ENCODE assay signal across 9 mouse cellular contexts in the genomic region with DNA sequence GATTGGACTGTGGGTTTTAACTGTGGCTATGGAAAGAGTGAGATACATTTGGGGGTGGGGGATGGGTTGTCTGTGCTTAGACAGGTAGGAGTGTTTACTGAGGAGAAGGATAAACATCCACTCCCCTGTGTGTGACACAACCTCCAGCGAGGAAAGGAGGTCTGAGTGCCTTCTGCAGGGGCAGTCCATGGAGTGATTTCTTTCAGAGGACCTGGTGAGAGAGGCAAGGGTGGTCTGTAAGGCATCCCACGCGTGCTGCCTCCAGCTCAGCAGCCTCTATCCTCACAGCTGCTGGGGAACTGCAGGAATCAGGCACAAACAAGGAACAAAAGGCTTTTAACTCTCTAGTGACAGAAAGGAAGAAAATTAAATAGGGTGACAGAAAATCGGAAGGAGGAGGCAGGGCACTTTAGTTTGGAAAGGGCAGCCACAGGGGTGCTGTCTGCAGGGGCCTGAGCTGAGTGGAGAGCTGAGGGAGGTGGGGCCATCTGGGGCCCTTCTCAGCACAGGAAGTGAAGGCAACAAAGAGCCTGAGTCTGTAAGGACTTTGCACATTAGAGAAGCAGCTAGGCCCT. TPM values are rescaled to one million over a fixed set of nuclear protein-coding genes. Genes with fewer than 3 reads are reported as not detected.
DNase-seq lines count a peak whose midpoint lies in the region; ATAC-seq lines count a peak whose summit lies in the region.
"Had no signal": no experiment of that assay in that cellular context is flagged by ENCODE, and none has a peak within 500 bp of the region (broad histone marks: within the 10 kb centered on the region; RNA-seq: fewer than 3 reads in every experiment).

No protein-coding gene starts in this region.

- DNase-seq in heart, postnatal 4 days, result no peak
- DNase-seq in embryonic facial prominence, embryonic 10.5 days (ENCODE audit: low spot score), result peak; percentile 44
- peak; percentile 58 for DNase-seq in limb, embryonic 10.5 days (ENCODE audit: low spot score)
- DNase-seq in layer of hippocampus, adult 11-12 months (ENCODE audit: low spot score), result no peak
- no peak for DNase-seq in left cerebral cortex, adult 18-20 months (ENCODE audit: low spot score in 2 of 2)
- no peak for DNase-seq in heart, postnatal 25 days (ENCODE audit: low spot score)

- H3K9ac ChIP-seq in heart, embryonic 13.5 days, result 0 out of 2 replicates have a peak overlapping the region, but pooled peaks have one; percentile 42
- H3K9ac ChIP-seq in stomach, embryonic 15.5 days, result no peak overlapping the region

- H3K4me2 ChIP-seq in heart, embryonic 13.5 days, result no peak overlapping the region
- H3K4me2 ChIP-seq in stomach, embryonic 15.5 days, result no peak overlapping the region

- no peaks in the 10 kb centered on the region for H3K9me3 ChIP-seq in heart, embryonic 13.5 days
- H3K9me3 ChIP-seq in embryonic facial prominence, embryonic 10.5 days, result no peaks in the 10 kb centered on the region
- no peaks in the 10 kb centered on the region for H3K9me3 ChIP-seq in limb, embryonic 10.5 days (replicated peaks)
- H3K9me3 ChIP-seq in stomach, embryonic 15.5 days, result no peaks in the 10 kb centered on the region

- H3K4me1 ChIP-seq in heart, embryonic 13.5 days, result peaks cover 26% of the 10 kb centered on the region
- peaks cover 28% of the 10 kb centered on the region for H3K4me1 ChIP-seq in embryonic facial prominence, embryonic 10.5 days
- H3K4me1 ChIP-seq in limb, embryonic 10.5 days, result peaks cover 28% of the 10 kb centered on the region
- peaks cover 8% of the 10 kb centered on the region; the same call in 1 of the 2 replicates for H3K4me1 ChIP-seq in stomach, embryonic 15.5 days

- no peak; the same call in 1 of the 2 replicates for ATAC-seq in heart, embryonic 13.5 days (ENCODE audit: extremely low read depth, insufficient number of reproducible peaks, low FRiP score, low TSS enrichment)
- ATAC-seq in stomach, embryonic 15.5 days (ENCODE audit: insufficient read depth, low FRiP score, low read depth), result peak; percentile 58; the same call in 1 of the 2 replicates

- H3K27ac ChIP-seq in heart, embryonic 13.5 days (replicated peaks), result peak overlapping the region; percentile 29
- H3K27ac ChIP-seq in embryonic facial prominence, embryonic 10.5 days (replicated peaks), result peak overlapping the region; percentile 85
- peak overlapping the region; percentile 90 for H3K27ac ChIP-seq in limb, embryonic 10.5 days
- peak overlapping the region; percentile 35; the same call in 1 of the 2 replicates for H3K27ac ChIP-seq in stomach, embryonic 15.5 days

- no peak overlapping the region for H3K4me3 ChIP-seq in heart, embryonic 13.5 days
- H3K4me3 ChIP-seq in embryonic facial prominence, embryonic 10.5 days, result no peak overlapping the region
- H3K4me3 ChIP-seq in limb, embryonic 10.5 days, result no peak overlapping the region
- no peak overlapping the region for H3K4me3 ChIP-seq in stomach, embryonic 15.5 days (replicated peaks)

- no peaks in the 10 kb centered on the region for H3K36me3 ChIP-seq in heart, embryonic 13.5 days
- H3K36me3 ChIP-seq in embryonic facial prominence, embryonic 10.5 days (replicated peaks), result no peaks in the 10 kb centered on the region
- no peaks in the 10 kb centered on the region for H3K36me3 ChIP-seq in limb, embryonic 10.5 days
- H3K36me3 ChIP-seq in stomach, embryonic 15.5 days, result no peaks in the 10 kb centered on the region

- intact Hi-C loops in heart, postnatal 25 days (cut with DNase I), result no loop called here

- 33% methylated on average over 4 of the region's 4 CpGs for WGBS in heart, embryonic 13.5 days
- 12% methylated on average over 4 of the region's 4 CpGs for WGBS in embryonic facial prominence, embryonic 10.5 days
- WGBS in limb, embryonic 10.5 days, result 17% methylated on average over 4 of the region's 4 CpGs
- WGBS in stomach, embryonic 15.5 days, result 15% methylated on average over 4 of the region's 4 CpGs

- no peaks in the 10 kb centered on the region for H3K27me3 ChIP-seq in heart, embryonic 13.5 days (replicated peaks)
- peaks cover 4% of the 10 kb centered on the region; the same call in 1 of the 2 replicates for H3K27me3 ChIP-seq in embryonic facial prominence, embryonic 10.5 days (replicated peaks; ENCODE audit: low read depth, poor library complexity, severe bottlenecking)
- H3K27me3 ChIP-seq in limb, embryonic 10.5 days (ENCODE audit: low read depth, poor library complexity, severe bottlenecking), result no peaks in the 10 kb centered on the region
- no peaks in the 10 kb centered on the region for H3K27me3 ChIP-seq in stomach, embryonic 15.5 days (replicated peaks)

RNA-seq across cellular contexts. Expression of a gene that starts 0.7 kb away (rescaled TPM):
- 2.2 and 2.4 TPM in 2 replicates for polyA plus RNA-seq in heart, embryonic 13.5 days (2015; fragmentation: Nextera tagmentation; extraction: Ambion mirVana)
- total RNA-seq in heart, postnatal 4 days (2021), result 1 to 10 TPM; 1.2 to 2.0 TPM
- polyA plus RNA-seq in embryonic facial prominence, embryonic 10.5 days (2016; fragmentation: Nextera tagmentation; extraction: Ambion mirVana), result 1.8 and 2.2 TPM in 2 replicates
- 1.7 and 1.8 TPM in 2 replicates for polyA plus RNA-seq in limb, embryonic 10.5 days (2016; fragmentation: Nextera tagmentation; extraction: Ambion mirVana)
- 14.3 and 18.7 TPM in 2 replicates for polyA plus RNA-seq in stomach, embryonic 15.5 days (2015; fragmentation: Nextera tagmentation; extraction: Ambion mirVana)
- total RNA-seq in left cerebral cortex, adult 18-20 months (2021), result 1 to 10 TPM; 1.9 to 3.8 TPM
- 1 to 10 TPM; 2.0 to 2.7 TPM for total RNA-seq in heart, postnatal 25 days (2021)
- polyA plus RNA-seq: C2C12 had no signal

RNA-seq across cellular contexts. Expression of a gene that starts 40.2 kb away (rescaled TPM):
- polyA plus RNA-seq in heart, embryonic 13.5 days (2015; fragmentation: Nextera tagmentation; extraction: Ambion mirVana), result 7.3 and 7.6 TPM in 2 replicates
- 1 to 10 TPM; 2.4 to 2.9 TPM for total RNA-seq in heart, postnatal 4 days (2021)
- polyA plus RNA-seq in embryonic facial prominence, embryonic 10.5 days (2016; fragmentation: Nextera tagmentation; extraction: Ambion mirVana), result 126 and 141 TPM in 2 replicates
- polyA plus RNA-seq in limb, embryonic 10.5 days (2016; fragmentation: Nextera tagmentation; extraction: Ambion mirVana), result 66.0 and 103 TPM in 2 replicates
- polyA plus RNA-seq in stomach, embryonic 15.5 days (2015; fragmentation: Nextera tagmentation; extraction: Ambion mirVana), result 6.6 and 11.8 TPM in 2 replicates
- total RNA-seq in left cerebral cortex, adult 18-20 months (2021), result 10 to 100 TPM; 79.0 to 94.8 TPM
- total RNA-seq in heart, postnatal 25 days (2021), result 1 to 10 TPM; 1.5 to 1.6 TPM

Comparison
In these comparisons a context has a peak if more than half of its experiments do, and no peak if none do; other contexts are left out.
1. H3K27ac ChIP-seq: peak in every context shown above with its lines; median percentile 90 in limb, embryonic 10.5 days; 85 in embryonic facial prominence, embryonic 10.5 days; 35 in stomach, embryonic 15.5 days; 29 in heart, embryonic 13.5 days.
2. DNase-seq: peak in embryonic facial prominence, embryonic 10.5 days (single experiment) and limb, embryonic 10.5 days (single experiment); none in heart, postnatal 4 days (single experiment), layer of hippocampus, adult 11-12 months (single experiment), left cerebral cortex, adult 18-20 months (0 of 2) and heart, postnatal 25 days (single experiment).